Mouse (Mus musculus): ENCODE results near the gene Nell2. TPM values are rescaled to one million over a fixed set of nuclear protein-coding genes. Genes with fewer than 3 reads are reported as not detected.

The Nell2 gene
- total RNA-seq, 2 experiments from 2014 or later, result 636 to 651 TPM

Other genes starting within 250 kb of the Nell2 start
- gene Dbx2, start 127.4 kb upstream of the Nell2 start, total RNA-seq (2021), result 10 to 100 TPM; 25.9 to 27.1 TPM